Mouse (Mus musculus) thymus, postnatal 25 days (tissue): ENCODE results near the gene Hist1h4c.
"Not testable (repeated sequence)": the region's sequence is repeated elsewhere in the genome, so short reads cannot be mapped to it uniquely, and the experiment has no call there.

ENCODE experiments used
- DNase-seq: peaks from one replicate; pipeline ENCODE4 v3.0.0; 2022

The Hist1h4c gene

DNA sequence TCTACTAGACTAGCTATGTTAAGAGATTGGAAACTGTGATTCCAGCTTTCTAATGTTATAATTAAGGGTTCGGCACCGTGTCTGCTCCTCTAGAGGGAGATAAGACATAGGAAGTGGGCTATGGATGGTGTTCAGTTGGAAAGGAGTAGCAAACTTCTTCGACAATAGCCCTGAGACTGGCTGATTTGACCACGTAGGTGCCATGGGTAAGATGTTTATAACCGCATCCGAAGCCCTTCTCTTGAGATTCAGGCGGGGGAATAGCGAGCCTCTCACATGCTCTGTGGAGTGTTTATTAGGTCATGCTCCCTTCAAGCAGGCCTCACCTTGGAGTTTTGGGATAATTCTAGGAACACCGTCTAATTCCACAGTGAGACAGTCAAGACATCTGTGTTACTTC is 3.3 kb downstream of the Hist1h4c start:
- no peak for DNase-seq

DNA sequence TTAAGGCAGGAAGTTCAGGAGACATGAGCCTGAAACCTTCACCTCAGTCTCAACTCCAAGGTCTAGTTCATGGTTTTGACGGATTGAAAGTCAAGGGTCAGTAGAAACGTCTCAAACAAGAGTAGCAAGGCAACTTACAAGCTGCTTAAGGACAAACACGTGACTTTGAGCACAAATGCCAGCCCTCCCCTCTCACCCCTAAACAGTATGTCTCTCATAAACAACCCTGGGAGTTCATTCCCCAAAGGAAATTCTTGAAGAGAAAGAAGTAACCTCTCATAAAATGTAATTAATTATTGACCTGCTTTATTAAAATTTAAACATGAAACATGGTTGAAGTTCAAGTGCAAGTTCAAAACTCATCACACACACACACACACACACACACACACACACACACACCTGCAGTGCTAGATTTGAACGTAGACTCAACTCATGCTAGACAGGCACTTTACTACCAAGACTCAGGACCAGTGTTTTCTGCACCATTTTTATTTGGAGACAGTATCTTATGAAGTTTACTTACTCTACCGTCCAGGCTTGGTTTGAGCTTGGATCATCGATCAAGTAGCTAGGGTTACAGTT is 4.3 kb downstream of the Hist1h4c start:
- no peak for DNase-seq

DNA sequence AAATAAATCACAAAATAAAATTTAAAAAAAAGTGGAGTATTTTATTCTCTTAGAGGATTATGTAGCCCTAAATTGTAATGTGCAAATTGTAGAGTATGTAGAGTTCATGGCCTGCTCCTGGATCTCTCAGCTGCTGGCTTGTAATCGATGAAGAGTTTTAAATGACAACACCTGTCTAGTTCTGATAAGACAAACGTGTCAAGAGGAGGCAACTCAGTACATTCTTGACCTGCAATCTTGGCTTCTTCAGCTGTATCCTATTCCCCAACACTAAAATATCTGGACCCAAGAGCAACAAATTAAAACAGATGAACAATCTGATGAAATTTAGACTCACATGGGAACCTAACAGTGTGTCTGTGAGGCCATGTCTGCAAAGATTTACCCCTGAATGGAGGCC is 8.8 kb downstream of the Hist1h4c start:
- DNase-seq, result no peak

DNA sequence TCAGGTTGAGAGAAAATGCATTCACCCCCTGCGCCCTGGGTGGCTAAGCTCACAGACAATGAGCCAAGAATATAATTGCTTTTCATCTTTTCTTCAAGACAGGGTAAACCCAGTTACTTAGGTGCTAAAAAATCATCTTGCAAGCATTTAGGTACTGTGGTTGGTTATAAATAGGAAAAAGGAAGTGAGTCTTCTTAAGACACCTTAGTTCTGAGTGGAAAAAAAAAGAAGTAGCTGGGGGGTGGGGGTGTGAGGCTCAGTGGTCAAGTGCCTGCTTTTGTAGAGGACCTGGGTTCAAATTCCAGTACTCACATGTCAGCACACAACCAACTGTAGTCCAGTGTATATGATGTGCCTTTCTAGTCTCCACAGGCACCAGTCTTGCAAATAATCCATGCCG is 9.3 kb downstream of the Hist1h4c start:
- DNase-seq, result no peak

DNA sequence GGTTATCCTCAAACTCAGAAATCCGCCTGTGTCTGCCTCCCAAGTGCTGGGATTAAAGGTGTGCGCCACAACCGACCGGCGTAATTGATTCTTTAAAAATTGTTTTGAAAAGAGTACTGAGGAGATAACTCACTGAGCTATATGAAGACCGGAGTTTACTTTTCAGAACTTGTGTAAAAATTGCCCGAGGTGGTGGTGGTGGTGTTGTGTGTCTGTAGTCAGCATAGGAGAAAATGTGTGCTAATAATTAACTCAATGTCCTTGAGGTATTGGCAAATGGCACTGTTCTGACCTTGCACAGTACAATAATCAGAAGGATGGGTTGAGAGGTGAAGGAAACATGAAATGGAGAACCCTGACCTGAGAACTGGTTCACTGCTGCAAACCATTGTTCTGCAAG is 10.3 kb downstream of the Hist1h4c start:
- DNase-seq, result no peak

DNA sequence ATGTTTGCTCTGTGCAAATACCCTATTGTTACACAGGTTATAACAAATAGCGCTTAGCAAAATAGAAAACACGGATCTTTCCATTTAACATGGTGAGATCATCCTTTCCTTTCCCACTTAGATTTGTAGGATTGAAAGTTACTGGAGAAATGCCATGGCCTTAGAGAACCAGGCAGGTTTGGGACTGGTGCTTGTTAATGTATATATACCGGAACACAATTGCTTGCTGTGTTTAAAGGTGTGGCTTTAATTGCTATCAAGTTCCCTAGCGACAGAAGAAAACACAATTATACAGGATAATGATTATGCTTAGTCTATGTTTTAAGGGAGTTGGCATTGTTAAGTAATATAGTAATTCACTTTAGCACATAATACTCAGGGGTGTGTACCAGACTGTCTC is 11.1 kb downstream of the Hist1h4c start:
- no peak for DNase-seq

DNA sequence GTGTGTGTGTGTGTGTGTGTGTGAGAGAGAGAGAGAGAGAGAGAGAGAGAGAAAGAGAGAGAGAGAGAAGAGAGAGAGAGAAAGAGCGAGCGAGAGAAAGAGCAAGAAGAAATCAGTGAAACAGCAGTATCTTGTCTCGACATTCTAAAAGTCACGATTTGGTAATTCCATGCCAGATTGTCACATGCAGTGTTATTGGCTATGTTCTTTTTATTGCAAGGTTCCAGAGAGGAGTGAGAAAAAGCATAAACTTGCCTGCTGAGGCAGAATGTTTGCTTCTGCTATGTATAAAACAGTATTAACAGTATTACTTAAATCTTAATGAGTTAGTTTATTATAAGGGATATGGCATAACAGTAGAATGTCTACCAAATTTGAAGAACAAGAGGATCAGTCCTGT is 12.3 kb downstream of the Hist1h4c start:
- no peak for DNase-seq

DNA sequence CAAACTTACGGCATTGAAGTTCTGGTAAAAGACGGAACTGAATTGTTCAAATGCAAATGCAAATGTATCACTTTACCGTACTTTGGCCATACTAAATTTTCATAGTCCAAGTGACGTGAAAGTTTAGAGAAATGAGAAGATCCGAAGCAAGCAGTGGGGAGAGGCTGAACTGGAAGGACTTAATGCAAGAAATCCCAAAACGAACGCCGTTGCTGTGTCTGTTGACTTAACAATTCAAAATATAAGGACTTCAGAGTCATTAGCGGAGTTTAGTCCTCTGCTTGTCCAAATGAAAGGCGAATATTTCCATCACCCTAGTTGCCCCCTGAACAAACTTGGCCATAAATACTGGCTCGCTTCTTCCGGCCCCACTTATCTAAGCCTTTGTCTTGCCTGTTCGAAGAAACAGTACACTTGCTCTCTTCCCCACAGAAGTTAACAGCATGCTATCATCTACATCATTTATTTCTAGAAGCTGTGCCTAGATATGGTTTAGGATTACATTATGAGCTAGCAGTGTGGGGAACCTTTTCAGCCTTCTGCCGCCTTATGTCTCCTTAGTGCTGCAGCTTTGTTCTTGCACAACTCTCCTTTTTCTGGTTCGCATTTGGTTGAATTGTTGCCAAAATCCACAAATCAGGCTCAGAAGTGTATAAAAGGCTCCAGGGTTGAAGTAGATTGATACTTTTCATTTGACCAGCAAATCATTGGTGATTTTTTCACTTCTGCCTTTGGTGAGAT is 13.0 kb downstream of the Hist1h4c start:
- DNase-seq, result peak; percentile 30

DNA sequence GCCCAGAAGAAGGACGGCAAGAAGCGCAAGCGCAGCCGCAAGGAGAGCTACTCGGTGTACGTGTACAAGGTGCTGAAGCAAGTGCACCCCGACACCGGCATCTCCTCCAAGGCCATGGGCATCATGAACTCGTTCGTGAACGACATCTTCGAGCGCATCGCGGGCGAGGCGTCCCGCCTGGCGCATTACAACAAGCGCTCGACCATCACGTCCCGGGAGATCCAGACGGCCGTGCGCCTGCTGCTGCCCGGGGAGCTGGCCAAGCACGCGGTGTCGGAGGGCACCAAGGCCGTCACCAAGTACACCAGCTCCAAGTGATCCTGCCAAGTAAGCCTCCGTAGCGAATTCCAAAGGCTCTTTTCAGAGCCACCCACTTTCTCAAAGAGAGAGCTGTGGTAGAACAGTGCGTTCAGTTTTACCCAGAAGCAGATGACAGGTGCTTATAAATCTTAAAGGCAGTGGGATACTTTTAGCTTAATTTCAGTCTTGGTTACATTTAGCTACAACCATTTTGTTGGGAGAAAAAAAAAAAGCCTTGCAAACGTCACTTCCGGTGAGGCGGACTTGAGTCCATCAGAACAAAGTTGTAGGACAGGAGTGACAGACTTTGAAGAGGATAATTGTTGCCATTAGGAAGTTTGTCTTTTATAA is 13.8 kb downstream of the Hist1h4c start:
- peak; percentile 52 for DNase-seq

DNA sequence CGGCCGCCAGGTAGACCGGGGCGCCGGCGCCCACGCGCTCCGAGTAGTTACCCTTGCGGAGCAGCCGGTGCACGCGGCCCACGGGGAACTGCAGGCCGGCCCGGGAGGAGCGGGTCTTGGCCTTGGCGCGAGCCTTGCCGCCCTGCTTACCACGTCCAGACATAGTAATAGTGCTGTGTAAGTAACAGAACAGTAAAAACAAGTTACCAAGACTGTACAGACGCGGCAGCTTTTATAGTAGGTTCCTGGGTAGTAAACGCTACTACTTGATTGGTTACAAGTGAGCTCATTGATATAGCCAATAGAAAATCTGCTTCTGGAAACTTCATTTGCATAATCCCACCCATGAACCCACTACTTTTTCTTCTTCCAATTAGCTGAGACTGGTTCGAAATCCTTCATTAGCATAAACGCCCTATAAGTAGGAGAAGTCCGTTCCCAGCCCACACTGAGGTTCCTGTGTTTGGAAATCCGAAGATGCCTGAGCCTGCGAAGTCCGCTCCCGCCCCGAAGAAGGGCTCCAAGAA is 14.4 kb downstream of the Hist1h4c start, which contains the start of the genes Hist1h2ac and Hist1h2bc:
Gene Hist1h2ac (minus strand): TSS at position 194 of the 527 bp plus-strand sequence.
Gene Hist1h2bc (plus strand): TSS at position 445 of the 527 bp plus-strand sequence.
- peak; percentile 86 for DNase-seq

DNA sequence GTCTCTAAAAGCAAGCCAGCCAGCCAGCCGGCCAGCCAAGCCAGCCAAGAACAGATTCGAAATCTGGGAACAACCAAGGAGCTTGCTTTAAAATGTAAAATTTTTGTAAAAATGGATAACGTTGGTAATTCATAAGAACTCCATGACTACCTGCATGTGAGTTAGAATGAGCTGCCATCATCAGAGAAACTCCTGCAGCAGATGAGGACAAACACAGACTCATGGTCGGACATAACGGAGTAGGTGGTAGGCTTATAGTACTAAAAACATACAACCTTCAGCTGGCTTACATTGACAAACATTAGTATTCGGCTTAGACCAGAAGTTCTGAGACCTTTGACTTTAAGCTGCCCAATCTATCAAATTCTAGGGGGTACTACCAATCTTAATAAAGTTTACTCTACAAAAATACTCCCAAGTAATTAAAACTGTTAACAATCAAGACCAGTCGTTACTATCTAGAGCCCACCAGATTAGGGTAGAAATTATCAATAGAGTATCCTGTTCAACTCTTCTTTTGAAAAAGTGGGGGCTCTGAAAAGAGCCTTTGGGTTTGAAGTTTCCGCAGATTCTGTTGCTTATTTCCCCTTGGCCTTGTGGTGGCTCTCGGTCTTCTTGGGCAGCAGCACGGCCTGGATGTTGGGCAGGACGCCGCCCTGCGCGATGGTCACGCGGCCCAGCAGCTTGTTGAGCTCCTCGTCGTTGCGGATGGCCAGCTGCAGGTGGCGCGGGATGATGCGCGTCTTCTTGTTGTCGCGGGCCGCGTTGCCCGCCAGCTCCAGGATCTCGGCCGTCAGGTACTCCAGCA is 15.1 kb downstream of the Hist1h4c start:
- DNase-seq, result not testable (repeated sequence)

DNA sequence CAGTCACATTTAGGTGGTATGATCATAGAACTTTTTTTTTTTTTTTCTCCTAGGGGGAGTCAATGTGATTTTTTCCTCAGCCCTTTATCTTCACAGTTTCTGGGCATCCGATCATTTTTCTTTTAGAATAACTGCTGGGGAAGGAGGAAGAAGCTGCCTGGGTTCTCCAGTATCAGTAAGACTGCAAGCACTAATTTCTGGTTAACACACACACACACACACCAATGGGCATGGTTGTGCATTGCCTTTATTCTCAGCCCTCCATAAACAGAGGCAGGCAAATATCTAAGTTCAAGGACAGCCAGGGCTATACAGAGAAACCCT is 15.7 kb downstream of the Hist1h4c start:
- DNase-seq, result no peak

DNA sequence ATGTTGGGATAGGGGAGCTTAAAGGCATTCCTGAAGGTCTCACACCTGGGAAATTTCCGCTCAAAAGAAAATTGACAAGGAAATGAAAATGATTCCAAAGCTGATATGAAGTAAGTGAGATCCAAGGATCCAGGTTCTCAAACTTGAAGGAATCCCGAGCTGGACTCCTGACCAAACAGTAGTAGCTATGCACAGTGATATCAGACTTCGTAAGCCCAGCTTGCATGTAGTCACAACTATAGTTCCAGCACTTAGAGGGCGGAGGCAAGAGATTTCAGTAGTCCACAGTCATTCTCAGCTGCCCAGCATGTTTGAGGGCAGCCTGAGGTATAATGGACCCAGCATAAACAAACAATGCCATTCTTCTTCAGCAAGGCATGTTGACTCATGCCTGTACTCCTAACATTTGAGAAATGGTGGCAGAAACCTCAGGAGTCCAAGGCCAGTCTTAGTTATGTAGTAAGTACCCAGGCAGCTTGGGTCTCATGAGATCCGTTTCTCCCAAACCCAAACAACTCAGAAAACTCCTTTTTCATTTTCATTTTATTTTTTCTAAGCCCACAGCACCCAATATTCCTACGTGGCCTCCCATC is 16.2 kb downstream of the Hist1h4c start:
- no peak for DNase-seq

DNA sequence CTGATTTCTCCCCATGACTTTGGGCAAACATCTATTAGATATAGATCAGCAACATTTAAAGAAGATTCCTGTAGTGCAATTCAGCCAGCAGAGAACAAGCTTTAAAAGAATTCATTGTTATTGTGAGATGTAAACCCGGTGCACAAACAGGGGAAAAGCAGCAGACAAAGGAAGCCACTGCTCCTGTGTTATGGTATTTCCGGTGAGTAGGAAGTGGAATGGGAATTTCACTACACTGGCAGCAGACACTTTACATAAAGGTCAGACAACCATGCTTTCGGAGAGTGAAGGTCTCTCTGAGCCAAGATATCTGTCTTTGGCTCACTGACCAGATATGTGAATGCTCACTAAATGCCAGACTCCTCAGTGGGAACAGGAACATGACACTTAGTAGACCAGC is 35.7 kb downstream of the Hist1h4c start:
- DNase-seq, result no peak

DNA sequence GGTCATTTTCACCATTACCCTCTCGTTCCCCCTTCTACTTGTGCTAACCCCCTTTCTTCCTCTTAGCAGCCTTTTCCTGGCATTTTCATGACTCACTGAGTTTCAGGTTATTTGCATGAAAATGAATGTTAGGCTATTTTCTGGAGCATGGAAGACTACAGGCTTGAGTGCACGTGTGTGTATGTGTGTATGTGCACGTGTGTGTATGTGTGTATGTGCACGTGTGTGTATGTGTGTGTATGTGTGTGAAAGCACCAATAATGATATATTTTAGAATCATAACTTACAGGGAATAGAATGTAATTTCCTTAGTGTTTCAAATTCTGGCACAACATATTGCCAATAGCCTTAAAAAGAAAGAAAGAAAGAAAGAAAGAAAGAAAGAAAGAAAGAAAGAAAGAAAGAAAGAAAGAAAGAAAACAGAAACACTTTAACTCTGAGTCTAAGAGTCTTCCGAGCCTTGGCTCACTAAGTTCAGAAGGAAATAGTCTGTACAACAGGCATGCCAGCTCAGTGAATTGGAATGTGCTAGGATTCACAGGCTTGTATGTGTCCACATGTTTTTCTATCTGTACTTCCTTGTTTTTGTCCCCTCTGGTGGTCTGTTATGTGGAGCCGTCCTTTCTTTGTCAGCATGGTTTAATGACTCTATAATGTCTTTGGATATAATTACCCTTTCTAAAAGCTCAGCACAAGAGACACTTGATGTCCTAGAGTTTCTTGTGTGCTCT is 38.5 kb downstream of the Hist1h4c start:
- DNase-seq, result no peak
